Mouse (Mus musculus): Measurements from ENCODE around the gene C1qtnf3.

C1qtnf3 gene

DNA sequence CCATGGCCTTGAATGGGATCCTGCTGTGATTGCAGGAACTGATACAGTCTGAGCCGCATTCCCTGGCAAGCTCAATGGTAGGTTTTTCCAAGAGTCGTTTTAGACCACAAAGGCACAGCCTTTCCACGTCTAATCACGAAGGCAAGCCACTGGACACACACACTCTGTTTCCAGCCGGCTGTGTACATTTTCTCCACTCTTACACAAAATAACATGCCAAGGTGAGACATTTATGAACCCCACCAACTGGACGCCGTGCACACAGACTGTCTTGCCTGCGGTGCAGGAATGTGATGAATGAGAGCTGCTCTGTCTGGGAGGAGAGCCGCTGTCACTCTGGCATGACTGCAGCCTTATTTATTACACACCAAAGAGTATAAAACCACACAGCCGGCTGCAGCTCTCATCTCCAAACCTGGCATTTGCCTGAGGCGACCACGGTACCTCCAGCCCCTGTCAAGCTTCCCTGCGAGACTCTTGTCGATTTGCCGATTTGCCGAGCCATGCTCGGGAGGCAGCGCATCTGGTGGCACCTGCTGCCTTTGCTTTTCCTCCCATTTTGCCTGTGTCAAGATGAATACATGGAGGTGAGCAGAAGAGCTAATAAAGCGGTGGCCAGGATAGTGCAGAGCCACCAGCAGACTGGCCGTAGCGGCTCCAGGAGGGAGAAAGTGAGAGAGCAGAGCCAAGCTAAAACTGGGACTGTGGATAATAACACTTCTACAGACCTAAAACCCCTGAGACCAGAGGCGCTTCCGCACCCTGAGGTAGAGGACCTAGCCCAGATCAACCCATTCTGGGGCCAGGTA is at the start of gene C1qtnf3:
Gene C1qtnf3 (plus strand): TSS at position 382 of the 809 bp plus-strand sequence.
- peak; percentile 40 for DNase-seq (ENCODE audit: low read depth, low spot score)

DNA sequence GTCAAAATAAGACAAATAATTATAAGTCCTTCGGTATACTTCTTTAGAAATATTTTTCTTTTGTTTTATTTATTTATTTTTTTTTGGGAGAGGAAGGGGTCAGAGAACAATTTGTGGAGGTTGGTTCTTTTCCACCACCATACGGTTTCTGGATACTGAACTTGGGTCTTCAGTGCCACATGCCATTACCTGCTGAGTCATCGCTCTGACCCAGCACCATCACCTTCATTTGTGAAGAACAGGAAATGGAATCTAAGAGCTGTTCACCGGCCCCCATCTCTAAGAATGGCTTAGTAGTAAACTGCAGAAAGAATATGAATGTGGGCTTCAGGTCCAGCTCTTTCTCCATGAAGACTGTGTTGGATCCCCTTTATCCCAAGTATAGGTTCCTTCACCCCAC is 49.8 kb upstream of the C1qtnf3 start:
- DNase-seq (ENCODE audit: low read depth, low spot score) = no peak

DNA sequence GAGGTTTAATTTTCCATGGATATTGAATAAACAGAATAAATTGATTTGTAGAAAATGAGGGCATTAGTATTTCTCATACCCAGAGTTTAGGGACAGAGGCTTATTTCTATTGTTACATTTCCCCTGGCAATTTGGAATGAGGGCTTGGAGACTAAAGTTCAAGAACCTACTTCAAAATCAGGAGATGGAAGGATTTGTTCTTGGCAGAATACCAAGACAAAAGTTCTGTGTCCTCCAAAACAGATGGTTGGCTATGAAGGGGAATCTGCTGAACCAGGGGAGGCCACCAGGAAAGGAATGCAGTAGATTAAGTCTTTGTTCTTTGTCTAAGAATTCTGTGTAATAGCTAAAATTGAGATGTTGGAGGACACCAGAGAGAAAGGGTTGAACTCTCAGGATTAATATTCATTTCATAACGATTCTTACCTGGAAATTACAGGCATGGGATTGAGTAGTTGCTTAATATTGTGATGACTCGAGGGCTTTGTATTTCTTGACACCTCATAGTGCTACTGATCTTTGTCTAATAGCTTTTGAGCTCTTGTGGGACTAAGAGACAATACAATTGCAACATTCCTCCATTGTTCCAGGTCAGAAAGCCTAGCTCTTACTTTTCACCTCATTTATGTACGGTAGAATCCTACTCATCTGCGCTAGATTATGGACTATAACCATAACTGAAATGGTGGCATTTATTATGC is 35.4 kb upstream of the C1qtnf3 start:
- no peak for DNase-seq (ENCODE audit: low read depth, low spot score)

DNA sequence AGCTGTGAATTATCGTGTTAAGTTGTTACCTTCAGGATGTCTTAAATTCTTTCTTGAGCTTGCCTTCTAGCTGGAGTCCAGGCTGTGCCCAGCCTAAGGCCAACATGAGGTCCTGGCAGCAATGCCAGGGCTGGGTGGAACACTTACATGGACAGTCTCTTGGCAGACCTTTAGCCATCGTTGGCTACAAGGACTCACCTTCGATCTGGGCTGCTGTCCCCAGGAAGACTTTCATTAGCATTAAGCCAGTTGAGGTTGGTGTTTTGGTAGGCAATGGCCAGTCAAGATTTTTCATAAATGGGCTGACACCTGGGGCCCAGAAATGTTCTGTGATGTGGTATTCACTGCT is 34.8 kb upstream of the C1qtnf3 start:
- DNase-seq (ENCODE audit: low read depth, low spot score) = no peak

DNA sequence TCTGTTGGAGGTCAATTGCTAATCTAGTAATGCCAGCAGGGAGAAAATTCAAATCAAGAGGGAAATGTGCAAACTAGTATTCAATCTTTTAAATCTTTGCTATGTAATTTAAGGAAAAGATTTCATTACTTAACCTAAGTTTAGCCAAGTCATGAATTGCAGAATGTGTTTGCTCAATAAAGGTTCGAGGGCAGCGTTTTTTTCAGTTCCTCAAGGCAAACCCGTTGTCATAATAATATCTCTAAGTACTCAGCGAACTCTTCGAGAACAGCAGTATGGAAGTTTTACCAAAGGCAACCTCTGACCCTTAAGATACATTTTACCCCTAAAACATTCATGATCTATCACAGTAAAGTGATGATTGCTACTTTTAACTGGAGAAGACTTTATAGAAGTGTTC is 31.9 kb upstream of the C1qtnf3 start:
- no peak for DNase-seq (ENCODE audit: low read depth, low spot score)

DNA sequence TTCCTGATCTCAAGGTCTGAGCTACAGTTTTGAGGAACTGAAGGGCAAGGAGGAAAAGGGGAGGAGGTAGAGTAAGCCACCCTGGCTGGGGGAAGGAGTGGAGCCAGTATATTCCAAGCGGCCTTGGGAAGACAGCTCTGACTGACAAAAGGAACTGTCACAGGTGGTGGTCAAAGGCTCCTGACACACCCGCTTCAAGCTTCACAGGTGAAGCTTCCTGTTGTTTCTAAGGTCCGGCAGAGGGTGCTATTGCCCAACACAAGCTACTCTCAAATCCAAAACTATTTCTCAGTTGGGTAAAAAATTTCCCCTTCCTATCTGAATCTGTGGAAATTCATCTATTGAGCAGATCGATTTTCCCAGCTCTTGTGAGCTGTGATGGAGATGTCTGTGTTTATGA is 31.1 kb upstream of the C1qtnf3 start:
- peak; percentile 35 for DNase-seq (ENCODE audit: low read depth, low spot score)

DNA sequence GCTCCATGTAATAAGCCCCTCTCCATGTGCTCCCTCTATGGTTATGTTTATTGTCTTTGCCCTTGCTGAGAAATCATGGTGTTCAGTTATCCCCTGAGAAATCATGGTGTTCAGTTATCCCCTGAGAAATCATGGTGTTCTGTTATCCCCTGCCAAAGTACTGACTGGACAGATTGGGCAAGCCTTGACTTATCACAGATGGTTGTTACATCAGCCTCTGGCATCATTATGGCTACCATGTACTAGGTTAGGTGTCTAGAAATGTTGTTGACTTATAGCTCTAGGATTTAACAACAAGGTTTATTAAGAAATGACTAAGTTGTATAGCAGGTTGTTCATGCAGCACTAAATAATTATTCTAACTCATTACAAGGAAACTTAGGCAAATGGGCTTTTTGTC is 30.1 kb upstream of the C1qtnf3 start:
- DNase-seq (ENCODE audit: low read depth, low spot score) = no peak

DNA sequence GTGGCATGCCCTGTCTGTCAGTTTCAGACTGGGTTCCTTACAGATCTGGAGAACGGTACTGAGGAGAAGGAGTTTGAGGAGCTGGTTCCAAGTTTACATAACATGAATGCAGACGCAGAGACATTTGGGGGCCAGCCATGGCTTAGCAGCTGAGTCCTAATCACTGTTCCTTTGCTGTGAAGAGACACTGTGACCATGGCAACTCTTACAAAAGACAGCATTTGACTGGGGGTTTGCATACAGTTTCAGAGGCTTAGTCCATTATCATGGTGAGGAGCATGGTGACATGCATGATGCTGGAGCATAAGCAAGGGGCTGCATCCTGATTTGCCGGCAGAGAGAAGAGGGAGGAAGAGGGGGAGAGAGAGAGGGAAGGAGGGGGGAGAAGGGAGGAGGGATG is 29.6 kb upstream of the C1qtnf3 start:
- no peak for DNase-seq (ENCODE audit: low read depth, low spot score)

DNA sequence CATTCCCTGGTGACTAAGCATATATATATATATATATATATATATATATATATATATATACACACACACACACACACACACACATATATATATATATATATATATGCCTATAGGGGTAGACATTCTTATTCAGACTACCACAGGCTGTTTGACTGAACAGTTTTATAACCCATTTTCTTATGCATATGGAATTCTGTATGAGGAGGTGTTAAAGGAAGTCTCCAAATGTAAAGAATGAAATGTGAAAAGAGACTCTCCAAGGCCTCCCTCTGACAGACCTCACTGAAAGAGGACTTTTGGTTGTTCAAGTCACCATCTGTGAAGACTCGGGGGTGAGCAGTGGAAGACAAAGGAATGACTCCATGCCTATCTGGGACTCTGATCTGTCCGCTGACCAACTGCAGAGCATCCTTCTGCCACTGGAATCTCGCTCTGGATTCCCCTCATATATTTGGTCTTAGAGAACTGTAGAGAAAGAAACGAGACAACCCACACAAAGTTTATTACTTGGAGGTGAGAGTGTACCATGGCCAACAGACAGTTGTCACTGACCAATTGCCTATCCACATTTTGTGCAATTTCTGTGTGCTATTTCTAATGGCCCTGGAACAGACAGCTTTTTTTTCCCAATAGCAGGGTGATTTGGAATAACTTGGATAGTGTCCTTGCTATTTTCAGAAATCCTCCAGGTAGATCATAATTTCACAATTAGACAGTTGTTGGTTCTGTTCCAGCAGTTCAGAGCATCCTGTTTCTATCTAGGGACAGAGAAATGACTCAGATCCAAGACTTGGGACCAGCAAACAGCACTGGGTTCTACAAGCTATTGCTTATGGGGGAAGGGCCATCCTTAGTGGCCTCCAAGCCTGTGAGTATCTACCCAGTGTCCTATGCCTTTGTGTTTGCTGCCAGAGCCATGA is 28.8 kb upstream of the C1qtnf3 start:
- DNase-seq (ENCODE audit: low read depth, low spot score) = no peak

DNA sequence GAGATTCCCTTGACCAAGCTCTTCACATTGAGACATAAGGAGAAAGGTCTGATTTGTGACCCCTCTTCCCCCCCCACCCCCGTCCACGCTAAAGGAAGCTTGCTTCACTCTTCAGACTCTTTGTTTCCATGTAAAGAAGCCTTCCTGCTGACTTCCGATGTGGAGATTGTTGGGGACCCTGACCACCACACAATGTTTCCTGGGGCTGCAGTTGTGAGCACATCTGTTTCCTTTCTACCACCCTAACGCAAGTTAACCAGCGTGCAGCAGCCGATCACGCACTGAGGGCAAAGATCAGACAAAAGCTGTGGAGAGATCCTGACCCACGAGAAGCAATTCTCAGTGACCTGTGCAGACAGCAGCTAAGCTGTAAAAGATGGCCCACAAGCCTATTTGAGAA is 24.8 kb upstream of the C1qtnf3 start:
- no peak for DNase-seq (ENCODE audit: low read depth, low spot score)

DNA sequence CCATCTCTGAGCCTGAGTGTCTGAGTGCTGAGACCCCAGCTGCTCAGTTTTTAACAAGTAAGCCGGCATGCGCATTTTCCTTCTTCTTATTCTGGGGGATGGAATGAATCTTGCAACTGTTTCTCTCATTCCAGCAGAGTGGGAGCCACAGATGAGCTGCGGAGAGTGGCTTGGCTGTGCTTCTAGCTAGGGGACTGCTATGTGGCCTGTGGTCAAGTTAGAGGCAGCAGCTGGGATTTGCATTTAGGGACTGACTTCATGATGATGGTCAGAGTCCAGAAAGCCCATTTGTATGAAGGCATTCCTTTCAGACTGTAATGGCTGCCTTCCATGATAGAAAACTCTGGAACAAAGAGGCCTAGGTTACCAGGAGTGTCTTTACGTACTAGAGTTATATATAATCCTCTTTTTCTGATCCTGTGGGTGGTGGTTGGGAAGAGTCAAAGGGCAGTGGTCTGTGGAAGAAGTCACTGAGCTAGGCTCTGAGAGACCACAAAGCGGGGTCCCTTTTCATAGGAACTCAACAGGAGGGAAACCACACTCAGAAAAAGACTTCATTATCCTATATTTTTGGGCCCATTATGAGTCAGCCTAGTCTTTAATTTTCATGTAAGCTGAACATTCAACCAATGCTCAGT is 23.4 kb upstream of the C1qtnf3 start:
- no peak for DNase-seq (ENCODE audit: low read depth, low spot score)

DNA sequence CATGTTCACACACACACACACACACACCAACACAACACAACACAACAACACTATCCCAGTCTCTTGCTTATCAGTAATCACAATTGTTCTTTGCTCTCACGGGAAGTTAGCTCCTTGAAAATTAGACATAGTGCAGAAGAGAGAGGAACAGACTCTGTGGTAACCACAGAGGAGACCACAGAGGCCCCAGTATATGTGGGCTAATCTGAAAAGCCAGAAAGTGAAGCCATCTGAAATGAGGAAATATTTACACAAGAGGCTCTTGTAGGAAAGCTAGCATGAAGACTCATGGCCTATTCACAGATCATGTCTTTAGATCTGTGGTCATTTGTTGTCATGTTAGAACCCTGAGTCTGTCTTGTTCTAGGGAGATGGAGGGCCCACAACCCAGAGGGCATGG is 18.2 kb upstream of the C1qtnf3 start:
- no peak for DNase-seq (ENCODE audit: low read depth, low spot score)

DNA sequence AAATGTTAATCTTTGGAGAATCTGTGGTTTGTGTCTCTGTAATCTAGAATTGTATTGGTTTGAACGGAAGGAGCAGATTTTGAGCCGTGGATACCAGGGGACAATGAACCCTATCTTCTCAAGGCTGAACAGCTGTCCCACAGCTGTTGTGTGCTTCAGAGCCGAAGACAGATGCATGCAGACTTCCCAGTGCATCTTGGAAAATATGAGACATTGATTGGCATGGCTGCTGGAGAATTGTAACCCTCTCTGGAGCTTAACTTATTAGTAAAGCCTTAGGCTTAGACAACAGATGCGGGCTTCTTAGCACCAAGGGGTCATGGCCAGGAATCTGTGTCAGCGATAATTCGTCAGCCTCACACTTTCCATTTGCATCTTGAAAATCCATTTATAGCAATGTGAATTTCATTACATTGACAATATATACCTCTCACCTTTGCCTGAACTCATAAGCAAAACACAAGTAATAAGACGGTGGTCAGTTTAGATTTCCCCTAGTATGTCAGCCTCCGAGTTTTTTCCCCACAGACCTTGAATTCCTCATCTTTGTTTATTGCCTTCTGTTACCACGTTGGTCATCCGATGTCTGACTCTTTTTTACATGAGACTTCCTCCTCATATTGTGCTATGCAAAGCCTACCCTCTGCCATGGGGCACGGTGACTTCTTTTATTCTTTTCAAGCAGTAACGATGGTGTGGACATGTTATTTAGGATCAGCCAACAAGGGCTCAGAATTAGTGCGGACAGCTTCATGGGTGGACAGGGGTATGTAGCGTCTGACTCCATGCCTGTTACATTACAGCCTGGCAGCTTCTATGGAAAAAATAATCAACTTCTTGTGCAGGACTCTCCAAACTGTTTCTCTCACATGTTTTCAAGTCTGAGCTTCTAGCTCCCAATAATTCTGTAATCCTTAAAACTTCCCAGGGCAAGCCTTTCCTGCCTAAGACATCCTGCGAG is 11.7 kb upstream of the C1qtnf3 start:
- no peak for DNase-seq (ENCODE audit: low read depth, low spot score)

DNA sequence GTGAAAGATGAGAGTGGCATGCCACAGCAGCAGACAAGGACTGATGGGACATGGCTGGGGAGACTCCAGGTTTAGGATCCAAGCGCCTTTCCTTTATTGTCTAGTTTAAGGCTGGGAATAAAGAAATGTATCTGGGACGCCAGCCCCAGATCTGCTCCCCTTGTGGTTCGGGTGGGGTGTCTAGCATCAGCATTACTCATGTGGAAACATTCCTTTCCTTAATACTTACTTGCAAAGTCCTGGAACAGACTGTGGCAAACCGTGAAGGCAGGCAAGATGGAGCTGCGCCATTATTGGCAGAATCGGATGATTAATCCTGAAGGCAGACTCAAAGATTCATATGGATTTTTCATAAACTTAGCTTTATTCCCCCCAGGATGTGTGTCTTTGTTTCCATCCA is 10.2 kb upstream of the C1qtnf3 start:
- DNase-seq (ENCODE audit: low read depth, low spot score) = no peak

DNA sequence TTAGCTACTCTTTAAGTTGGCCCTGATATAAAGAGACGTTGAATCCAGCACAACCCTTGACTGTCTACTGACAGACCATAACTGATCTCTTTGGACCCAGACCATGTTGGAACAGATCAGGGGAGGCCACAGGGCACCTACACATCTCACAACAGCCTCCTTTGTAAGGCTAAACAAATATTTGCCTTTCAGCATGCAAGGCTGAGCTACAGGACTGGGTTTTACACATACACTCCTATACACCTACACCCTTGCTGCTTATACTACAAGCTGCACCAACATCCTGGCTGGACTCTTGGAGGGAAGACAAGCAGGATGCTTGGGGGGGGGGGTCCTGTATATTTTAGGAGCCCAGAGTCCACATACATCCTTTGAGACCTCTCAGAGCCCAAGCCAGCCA is 4.3 kb upstream of the C1qtnf3 start:
- no peak for DNase-seq (ENCODE audit: low read depth, low spot score)

DNA sequence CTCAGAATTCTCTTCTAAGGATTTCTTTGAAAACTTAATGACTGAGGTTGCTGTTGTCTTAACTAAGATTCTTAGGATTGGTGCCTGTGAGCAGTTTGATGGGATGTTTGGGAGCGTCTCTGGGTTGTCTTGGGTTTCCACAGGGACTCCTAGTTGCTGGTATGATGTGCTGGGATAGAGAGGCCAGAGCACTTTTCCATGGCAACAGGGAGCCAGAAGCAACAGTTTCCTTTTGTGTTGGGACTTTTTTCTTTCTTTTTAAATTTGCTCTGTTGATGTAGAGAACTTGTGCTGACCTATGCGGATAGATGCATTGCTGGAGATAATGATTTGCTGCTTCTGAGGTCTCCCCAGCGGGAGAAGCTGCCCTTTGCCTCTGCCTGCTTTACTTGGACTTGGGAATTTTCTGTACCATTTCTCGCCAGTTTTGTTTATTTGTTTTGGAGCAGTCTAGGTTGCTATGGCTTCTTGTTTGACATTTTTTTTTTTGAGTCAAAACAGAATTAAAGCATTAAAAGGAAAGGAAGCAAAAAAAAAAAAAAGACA is 701 bp downstream of the C1qtnf3 start:
- no peak for DNase-seq (ENCODE audit: low read depth, low spot score)

DNA sequence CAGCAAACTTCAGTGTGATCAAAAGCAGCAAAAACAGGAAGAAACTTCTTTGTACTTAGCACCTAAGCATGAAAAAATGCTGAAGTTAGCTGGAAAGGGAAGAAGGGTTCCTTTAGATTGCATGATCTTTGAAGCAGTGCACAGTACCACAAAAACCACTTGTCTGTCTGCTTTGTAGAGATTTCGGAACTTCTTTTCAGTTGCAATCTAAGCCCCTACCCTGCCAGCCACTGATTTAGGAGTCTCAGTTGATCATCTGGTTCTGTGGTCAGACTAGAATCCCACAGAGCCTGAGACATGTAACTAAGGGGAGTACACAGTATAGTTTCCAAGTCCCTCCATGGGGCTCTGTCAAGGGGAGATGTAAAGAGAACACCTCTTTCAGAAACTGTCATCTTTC is 1.3 kb downstream of the C1qtnf3 start:
- no peak for DNase-seq (ENCODE audit: low read depth, low spot score)

DNA sequence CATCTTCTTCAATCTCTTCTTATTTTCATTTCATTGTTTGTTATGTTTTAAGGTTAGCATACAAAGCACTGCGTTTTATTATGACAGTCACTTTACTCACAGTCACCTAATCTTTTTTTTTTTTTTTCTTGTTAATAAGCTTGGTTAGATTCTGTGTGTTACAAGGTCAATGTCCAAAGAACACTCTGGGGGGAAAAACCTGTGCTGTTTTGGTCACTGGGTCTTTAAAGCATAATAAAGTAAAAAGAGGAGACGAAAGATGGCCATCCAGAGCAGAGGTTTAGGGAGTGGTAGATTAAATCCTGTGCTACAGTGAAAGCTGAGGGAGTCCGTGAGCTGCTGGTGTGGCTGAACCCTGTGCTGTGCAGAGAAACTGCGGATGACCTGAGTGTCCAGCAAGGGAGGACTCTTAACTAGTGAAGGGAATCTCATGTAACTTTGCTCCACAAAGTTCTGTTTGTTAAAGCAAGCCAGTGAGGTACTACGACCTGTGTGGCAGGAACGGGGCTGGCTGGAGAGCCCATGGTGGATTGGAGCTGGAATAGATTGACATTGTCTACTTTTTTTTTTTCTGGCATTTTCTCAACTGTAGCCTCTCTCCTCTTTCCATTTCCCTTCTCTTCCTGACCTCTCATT is 2.4 kb downstream of the C1qtnf3 start:
- DNase-seq (ENCODE audit: low read depth, low spot score) = no peak

DNA sequence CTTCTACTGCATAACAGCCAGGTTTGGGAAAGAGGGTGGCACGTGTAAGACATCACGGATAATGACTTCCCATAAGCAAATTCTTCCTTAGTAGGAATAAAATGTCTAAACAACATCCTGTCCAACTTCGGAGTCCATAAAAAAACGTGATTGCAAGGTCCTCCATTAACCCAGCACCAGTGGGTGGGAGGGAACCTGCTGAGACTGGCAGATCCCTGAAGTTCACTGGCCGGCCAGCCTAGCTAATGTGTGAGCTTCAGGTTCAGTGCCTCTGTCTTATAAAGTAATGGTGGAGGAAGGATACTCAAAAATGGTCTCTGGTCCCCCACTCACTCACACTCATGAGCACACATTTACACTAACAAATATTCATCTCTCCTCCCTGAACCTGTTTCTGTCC is 3.0 kb downstream of the C1qtnf3 start:
- DNase-seq (ENCODE audit: low read depth, low spot score) = no peak

DNA sequence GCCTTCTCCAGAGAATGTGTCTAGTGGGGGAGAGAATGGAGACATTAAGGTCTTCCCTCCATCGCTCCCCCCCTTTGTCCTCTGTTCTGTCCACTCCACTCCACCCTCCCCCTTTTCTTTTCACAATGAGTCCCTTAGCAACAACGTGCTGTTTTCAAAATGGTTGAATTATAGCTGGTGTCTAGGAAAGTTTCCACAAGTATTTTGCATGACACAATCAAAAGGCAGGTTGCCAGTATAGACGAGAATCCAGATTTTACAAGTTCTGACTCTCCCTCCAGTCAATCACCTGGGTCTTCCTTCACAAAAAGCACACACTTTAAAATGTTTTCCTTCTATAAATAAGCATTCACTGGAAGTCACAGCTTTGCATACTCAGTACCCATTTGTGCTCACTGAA is 4.6 kb downstream of the C1qtnf3 start:
- DNase-seq (ENCODE audit: low read depth, low spot score) = no peak

Measured in embryo, embryonic 11.5 days (tissue).